Mouse (Mus musculus): ENCODE measurements around the gene Hist1h2bh. TPM values are rescaled to one million over a fixed set of nuclear protein-coding genes. Genes with fewer than 3 reads are reported as not detected.
"Not testable (repeated sequence)": the region's sequence is repeated elsewhere in the genome, so short reads cannot be mapped to it uniquely, and the experiment has no call there.

Hist1h2bh gene
- polyA plus RNA-seq, 1 experiment, result 1.2 TPM

DNA sequence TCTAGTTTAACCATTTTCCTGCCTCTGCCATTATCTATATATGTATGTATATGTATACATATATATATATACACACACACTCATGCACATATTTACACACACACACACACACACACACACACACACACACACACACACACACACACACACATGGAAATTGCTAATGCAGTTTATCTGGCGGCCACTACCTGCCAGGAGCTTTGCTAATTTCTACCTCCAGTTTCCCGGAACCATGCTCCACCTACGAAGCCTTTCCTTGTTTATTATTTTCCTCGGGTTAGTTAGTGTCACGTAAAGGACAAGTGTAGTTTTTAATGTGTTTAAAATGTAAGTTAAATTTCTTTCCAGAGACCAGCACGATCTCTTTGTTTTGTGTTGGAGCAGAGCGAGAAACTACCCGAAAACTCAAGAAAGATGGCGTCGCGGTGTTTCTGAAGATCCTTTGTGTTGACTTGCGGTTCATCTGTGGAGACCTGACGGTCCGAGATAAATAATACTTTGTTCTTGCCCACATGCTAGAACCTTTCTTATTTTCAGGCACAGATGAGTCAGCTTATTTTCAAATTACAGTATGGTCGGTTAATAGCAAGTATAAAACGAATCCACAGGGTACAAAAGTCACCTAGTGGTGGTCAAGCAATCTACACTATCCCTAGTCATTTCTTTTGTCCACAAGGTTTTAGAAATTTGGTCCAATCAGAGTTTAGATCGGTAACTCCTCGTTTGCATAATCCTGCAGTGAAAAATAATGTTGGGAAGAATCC is 19.7 kb upstream of the Hist1h2bh start:
- TF ChIP-seq CTCF (IDR thresholded peaks at IDR 0.05; ENCODE audit: control insufficient read depth, insufficient read depth, insufficient read length), result no peak
- no peak for TF ChIP-seq USF1 (IDR thresholded peaks at IDR 0.05; ENCODE audit: low read depth)
- TF ChIP-seq CEBPB (IDR thresholded peaks at IDR 0.05; ENCODE audit: low read depth), result peak; percentile 3
- no peak for TF ChIP-seq MAX (IDR thresholded peaks at IDR 0.05)
- H3K27me3 ChIP-seq (ENCODE audit: control insufficient read depth, insufficient read depth, insufficient read length), result no peaks in the 10 kb centered on the region
- H3ac ChIP-seq (ENCODE audit: control insufficient read depth, insufficient read length, low read depth), result peak overlapping the region; percentile 63
- H3K4me3 ChIP-seq (ENCODE audit: insufficient read depth, poor library complexity, severe bottlenecking), result no peak overlapping the region
- no peaks in the 10 kb centered on the region for H3K79me2 ChIP-seq (ENCODE audit: control insufficient read depth, insufficient read depth)
- no peaks in the 10 kb centered on the region for H3K36me3 ChIP-seq (ENCODE audit: control insufficient read depth, insufficient read depth)
- H3K79me3 ChIP-seq (ENCODE audit: low read depth), result no peaks in the 10 kb centered on the region

DNA sequence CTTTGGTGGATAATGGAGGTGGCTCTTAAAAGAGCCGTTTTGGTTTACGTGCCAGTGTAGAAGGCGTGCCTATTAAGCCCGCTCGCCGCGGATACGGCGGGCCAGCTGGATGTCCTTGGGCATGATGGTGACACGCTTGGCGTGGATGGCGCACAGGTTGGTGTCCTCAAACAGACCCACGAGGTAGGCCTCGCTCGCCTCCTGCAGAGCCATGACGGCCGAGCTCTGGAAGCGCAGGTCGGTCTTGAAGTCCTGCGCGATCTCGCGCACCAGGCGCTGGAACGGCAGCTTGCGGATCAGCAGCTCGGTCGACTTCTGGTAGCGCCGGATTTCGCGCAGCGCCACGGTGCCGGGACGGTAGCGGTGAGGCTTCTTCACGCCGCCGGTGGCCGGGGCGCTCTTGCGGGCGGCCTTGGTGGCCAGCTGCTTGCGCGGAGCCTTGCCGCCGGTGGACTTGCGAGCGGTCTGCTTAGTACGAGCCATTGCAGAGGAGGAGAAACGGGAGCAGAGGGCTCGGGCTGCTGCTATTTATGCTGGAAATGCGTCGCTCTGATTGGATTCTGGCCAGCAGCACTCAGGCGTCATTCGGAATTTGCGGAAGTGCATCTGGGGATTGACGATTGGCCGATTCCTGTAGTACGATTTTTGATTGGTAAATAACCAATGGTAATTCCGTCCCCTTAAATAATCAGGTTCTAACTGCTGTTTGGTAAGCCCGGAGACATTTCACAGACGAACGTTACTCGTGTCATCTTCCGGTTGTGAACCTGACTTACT is 18.9 kb upstream of the Hist1h2bh start, which contains the start of gene Hist1h3e:
Hist1h3e (minus strand) TSS at position 487 of the 777 bp plus-strand sequence.
- H3K4me3 ChIP-seq (ENCODE audit: insufficient read depth, poor library complexity, severe bottlenecking); H3K36me3 ChIP-seq (ENCODE audit: control insufficient read depth, insufficient read depth); H3K27me3 ChIP-seq (ENCODE audit: control insufficient read depth, insufficient read depth, insufficient read length); H3K79me2 ChIP-seq (ENCODE audit: control insufficient read depth, insufficient read depth); H3K79me3 ChIP-seq (ENCODE audit: low read depth): not testable (repeated sequence)
- peak within 1 kb of the TSS; percentile 63 for H3ac ChIP-seq (ENCODE audit: control insufficient read depth, insufficient read length, low read depth)

DNA sequence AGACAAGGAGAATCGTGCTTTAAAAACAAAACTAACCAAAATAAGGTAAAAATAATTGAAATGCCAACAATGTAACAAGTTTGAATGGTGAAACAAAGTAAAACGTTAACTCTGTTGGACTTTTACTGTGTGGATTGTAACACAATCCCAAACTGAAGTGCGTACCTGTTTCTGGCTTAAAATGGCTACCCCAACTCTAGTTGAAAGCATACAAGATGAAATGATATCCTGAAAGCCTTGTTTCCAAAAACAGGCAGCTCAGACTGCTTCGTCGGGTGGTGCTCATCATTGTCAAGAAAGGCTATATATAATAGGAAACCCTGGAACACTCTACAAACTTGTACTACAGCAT is 18.3 kb upstream of the Hist1h2bh start:
- not testable (repeated sequence) for H3K36me3 ChIP-seq (ENCODE audit: control insufficient read depth, insufficient read depth); H3K79me2 ChIP-seq (ENCODE audit: control insufficient read depth, insufficient read depth); H3ac ChIP-seq (ENCODE audit: control insufficient read depth, insufficient read length, low read depth); H3K4me3 ChIP-seq (ENCODE audit: insufficient read depth, poor library complexity, severe bottlenecking); H3K27me3 ChIP-seq (ENCODE audit: control insufficient read depth, insufficient read depth, insufficient read length); H3K79me3 ChIP-seq (ENCODE audit: low read depth)

DNA sequence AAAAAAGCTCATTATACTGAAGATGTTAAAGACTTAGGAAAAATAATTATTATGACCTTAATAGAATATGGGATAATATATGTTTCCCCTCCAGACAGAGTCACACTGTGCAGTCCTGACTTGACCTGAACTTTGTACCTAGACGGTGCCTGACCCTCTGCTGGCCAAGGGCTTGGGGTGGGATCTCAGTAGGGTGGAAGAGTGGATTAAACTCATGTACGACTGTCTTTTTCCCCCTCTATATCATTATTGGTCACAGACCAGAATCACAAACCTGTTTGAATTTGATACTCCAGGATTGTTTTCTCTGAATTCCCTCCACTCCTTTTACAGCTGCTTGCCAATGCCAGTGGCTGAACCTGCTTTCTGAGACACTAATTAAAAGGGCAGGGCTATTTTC is 17.5 kb upstream of the Hist1h2bh start:
- H3K4me3 ChIP-seq (ENCODE audit: insufficient read depth, poor library complexity, severe bottlenecking); H3ac ChIP-seq (ENCODE audit: control insufficient read depth, insufficient read length, low read depth); H3K36me3 ChIP-seq (ENCODE audit: control insufficient read depth, insufficient read depth); H3K79me3 ChIP-seq (ENCODE audit: low read depth); H3K27me3 ChIP-seq (ENCODE audit: control insufficient read depth, insufficient read depth, insufficient read length); H3K79me2 ChIP-seq (ENCODE audit: control insufficient read depth, insufficient read depth): not testable (repeated sequence)

DNA sequence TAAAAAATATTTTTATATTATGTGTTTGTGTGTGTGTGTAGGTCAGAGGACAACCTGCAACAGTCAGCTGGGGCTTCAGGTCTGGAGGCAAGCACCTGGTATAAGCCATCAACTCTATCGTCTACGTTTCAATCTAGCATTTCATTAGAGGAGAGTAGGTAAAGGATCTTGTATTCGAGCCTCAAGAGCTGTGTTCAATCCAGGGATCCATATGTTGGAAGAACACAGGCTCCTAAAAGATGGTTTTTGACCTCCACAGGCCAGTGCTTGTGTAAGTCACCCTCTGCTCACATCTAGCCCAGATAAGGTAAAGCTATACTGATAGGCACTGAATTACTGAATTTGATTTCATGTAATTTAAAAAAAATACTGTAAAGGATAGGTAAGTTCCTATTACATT is 13.7 kb upstream of the Hist1h2bh start:
- TF ChIP-seq FOSL1 (IDR thresholded peaks at IDR 0.05; ENCODE audit: insufficient read depth, low read length, poor library complexity, severe bottlenecking) (no peak), MYOG (IDR thresholded peaks at IDR 0.05; ENCODE audit: control insufficient read depth, extremely low read depth, insufficient read length) (no peak), MYOD1 (IDR thresholded peaks at IDR 0.05; ENCODE audit: control insufficient read depth, insufficient read length, low read depth) (no peak), USF1 (IDR thresholded peaks at IDR 0.05; ENCODE audit: low read depth) (no peak), CEBPB (IDR thresholded peaks at IDR 0.05; ENCODE audit: low read depth) (no peak), MAX (IDR thresholded peaks at IDR 0.05) (no peak), CTCF (IDR thresholded peaks at IDR 0.05; ENCODE audit: control insufficient read depth, insufficient read depth, insufficient read length) (no peak)
- Histone ChIP-seq H3K79me3 (ENCODE audit: low read depth) (no peaks in the 10 kb centered on the region), H3K27me3 (ENCODE audit: control insufficient read depth, insufficient read depth, insufficient read length) (no peaks in the 10 kb centered on the region), H3K79me2 (ENCODE audit: control insufficient read depth, insufficient read depth) (no peaks in the 10 kb centered on the region), H3K4me3 (ENCODE audit: insufficient read depth, poor library complexity, severe bottlenecking) (no peak overlapping the region), H3K36me3 (ENCODE audit: control insufficient read depth, insufficient read depth) (no peaks in the 10 kb centered on the region), H3ac (ENCODE audit: control insufficient read depth, insufficient read length, low read depth) (no peak overlapping the region)

DNA sequence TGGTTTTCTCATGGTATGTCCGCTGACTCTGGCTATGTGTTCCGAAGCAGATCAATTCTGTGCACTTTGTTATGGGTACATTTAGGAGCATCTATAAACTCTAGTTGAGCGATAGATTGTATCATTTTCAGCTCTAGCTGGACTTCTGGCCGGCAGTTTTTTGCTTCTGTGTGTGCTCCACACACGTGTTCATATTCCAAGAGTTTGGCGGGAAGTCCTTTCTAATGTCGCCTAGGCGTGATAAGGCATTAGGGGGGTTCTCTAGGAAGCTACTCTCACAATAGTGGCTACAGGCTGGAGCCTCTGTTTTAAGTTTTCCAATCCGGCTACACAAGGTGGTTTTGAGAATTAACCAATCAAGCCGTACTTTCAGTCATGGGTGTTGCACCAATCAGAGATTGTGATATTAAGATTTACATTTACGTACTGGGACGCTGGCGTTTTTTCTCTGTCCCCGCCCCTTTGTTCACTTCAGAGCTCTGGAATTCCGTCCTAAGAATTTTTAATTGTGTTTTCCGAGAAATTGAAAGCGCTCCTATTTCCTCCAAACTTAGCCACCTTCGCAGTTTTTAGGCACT is 12.7 kb upstream of the Hist1h2bh start:
- Histone ChIP-seq H3K27me3 (ENCODE audit: control insufficient read depth, insufficient read depth, insufficient read length) (no peaks in the 10 kb centered on the region), H3K4me3 (ENCODE audit: insufficient read depth, poor library complexity, severe bottlenecking) (peak overlapping the region; percentile 47), H3ac (ENCODE audit: control insufficient read depth, insufficient read length, low read depth) (peak overlapping the region; percentile 93), H3K79me3 (ENCODE audit: low read depth) (no peaks in the 10 kb centered on the region), H3K79me2 (ENCODE audit: control insufficient read depth, insufficient read depth) (no peaks in the 10 kb centered on the region), H3K36me3 (ENCODE audit: control insufficient read depth, insufficient read depth) (no peaks in the 10 kb centered on the region)
- TF ChIP-seq FOSL1 (IDR thresholded peaks at IDR 0.05; ENCODE audit: insufficient read depth, low read length, poor library complexity, severe bottlenecking), result no peak
- peak; percentile 60 for TF ChIP-seq MAX (IDR thresholded peaks at IDR 0.05)

All from C2C12 (cell line).